Mouse (Mus musculus): ENCODE measurements at regions not wholly inside any gene's neighbourhood (a gene's known extent, or its start where the extent isn't known, plus 50 kb on each side); places are given as distances from the start of the nearest gene placed in this dataset.

DNA sequence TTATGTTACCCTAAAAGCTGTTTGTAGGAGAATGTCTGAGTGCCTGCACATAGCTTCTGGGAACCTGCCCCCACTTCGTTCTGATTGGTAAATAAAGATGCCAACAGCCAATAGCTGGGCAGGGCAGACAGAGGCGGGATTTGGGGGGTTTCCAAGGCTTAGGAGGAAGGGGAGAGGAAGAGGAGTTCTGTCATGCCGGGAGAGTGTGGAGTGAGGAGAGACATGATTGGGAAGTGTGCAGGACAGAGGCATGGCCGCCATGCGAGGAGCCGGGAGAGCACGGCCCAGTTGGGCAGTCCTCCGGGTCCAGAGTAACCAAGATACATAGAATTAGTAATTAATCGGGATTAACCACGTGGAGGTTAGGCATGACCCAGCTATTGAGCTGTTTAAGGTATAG lies 202.7 kb upstream of the Irx3 start:
- Histone ChIP-seq H3K9me3 (ENCODE audit: low read length) (no peaks in the 10 kb centered on the region), H3K4me3 (ENCODE audit: low read depth, low read length) (no peak overlapping the region), H3K36me3 (ENCODE audit: insufficient read depth) (no peaks in the 10 kb centered on the region), H3K4me1 (ENCODE audit: insufficient read depth) (no peaks in the 10 kb centered on the region), H3K4me2 (ENCODE audit: low read depth) (no peak overlapping the region), H3K27ac (ENCODE audit: low read depth, low read length) (no peak overlapping the region), H3K9ac (no peak overlapping the region), H3K27me3 (ENCODE audit: insufficient read depth, low read length) (peaks cover 5% of the 10 kb centered on the region; the same call in 1 of the 2 replicates)
- no peak for DNase-seq
- 71% methylated on average over 10 of the region's 10 CpGs for WGBS
- TF ChIP-seq CTCF (IDR thresholded peaks at IDR 0.05; ENCODE audit: low read depth) = no peak
- ATAC-seq = no peak

- 100% methylated on average over 1 of the region's 1 CpGs for WGBS
- H3K9ac ChIP-seq = no peak overlapping the region
- ATAC-seq (no peak), DNase-seq (no peak)
- TF ChIP-seq CTCF (IDR thresholded peaks at IDR 0.05; ENCODE audit: low read depth) = no peak
- no peak overlapping the region for H3K4me2 ChIP-seq (ENCODE audit: low read depth)
- 0 out of 2 replicates have a peak, but pooled peaks cover 7% of the 10 kb centered on the region for H3K4me1 ChIP-seq (ENCODE audit: insufficient read depth)
- H3K27me3 ChIP-seq (ENCODE audit: insufficient read depth, low read length) = peaks cover 8% of the 10 kb centered on the region; the same call in 1 of the 2 replicates
- no peaks in the 10 kb centered on the region for H3K36me3 ChIP-seq (ENCODE audit: insufficient read depth)
- 0 out of 2 replicates have a peak, but pooled peaks cover 5% of the 10 kb centered on the region for H3K9me3 ChIP-seq (ENCODE audit: low read length)
- no peak overlapping the region for H3K27ac ChIP-seq (ENCODE audit: low read depth, low read length)
- no peak overlapping the region for H3K4me3 ChIP-seq (ENCODE audit: low read depth, low read length)
These were observed 198.5 kb upstream of the Irx3 start for GRCm38 (mm10) chr8:92000368-92000767.

DNA sequence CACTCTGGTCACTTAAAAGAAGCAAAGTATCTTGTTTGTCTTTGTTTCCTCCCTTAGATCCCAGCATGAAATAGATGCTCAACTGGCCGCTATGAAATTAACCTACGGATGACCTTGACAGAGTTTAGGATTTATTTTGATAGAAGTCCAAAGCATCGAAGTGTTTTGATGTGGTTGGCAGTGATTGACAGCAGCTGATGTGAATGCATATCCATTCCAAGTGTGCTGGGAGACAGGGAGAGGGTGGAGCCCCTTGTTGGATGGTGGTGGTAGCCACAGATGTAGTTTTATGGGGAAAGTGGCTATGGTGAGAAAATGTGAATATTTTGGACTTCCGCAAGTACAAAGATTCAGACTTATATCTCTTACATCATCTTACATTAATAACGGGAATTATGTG lies 197.8 kb upstream of the Irx3 start:
- DNase-seq (no peak), ATAC-seq (no peak)
- H3K4me3 ChIP-seq (ENCODE audit: low read depth, low read length) = no peak overlapping the region
- no peak overlapping the region for H3K27ac ChIP-seq (ENCODE audit: low read depth, low read length)
- no peak overlapping the region for H3K4me2 ChIP-seq (ENCODE audit: low read depth)
- 0 out of 2 replicates have a peak, but pooled peaks cover 5% of the 10 kb centered on the region for H3K9me3 ChIP-seq (ENCODE audit: low read length)
- 91% methylated on average over 5 of the region's 5 CpGs for WGBS
- H3K36me3 ChIP-seq (ENCODE audit: insufficient read depth) = no peaks in the 10 kb centered on the region
- no peak for TF ChIP-seq CTCF (IDR thresholded peaks at IDR 0.05; ENCODE audit: low read depth)
- H3K4me1 ChIP-seq (ENCODE audit: insufficient read depth) = 0 out of 2 replicates have a peak, but pooled peaks cover 7% of the 10 kb centered on the region
- no peak overlapping the region for H3K9ac ChIP-seq
- H3K27me3 ChIP-seq (ENCODE audit: insufficient read depth, low read length) = peaks cover 8% of the 10 kb centered on the region; the same call in 1 of the 2 replicates

DNA sequence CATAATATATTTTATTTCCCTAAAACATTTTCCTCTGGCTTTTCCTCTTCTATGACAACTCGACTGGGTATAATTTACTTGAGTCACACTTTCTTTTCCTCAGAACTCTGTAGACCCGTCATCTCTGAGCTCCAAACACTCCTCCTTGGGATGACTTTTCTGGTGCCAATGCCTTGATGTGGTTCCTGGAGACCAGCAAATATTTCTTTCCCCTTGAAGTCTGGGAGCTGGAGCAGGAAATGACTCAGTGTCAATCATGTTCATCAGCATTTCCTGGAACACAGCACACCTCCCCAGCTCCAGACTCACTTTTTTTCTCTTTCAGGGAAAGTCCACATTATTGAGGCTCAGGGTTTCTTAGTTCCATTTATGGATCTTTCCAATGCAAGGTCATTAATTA lies 197.3 kb upstream of the Irx3 start:
- Histone ChIP-seq H3K27ac (ENCODE audit: low read depth, low read length) (no peak overlapping the region), H3K4me3 (ENCODE audit: low read depth, low read length) (no peak overlapping the region), H3K4me2 (ENCODE audit: low read depth) (no peak overlapping the region), H3K9me3 (ENCODE audit: low read length) (0 out of 2 replicates have a peak, but pooled peaks cover 5% of the 10 kb centered on the region), H3K9ac (no peak overlapping the region), H3K27me3 (ENCODE audit: insufficient read depth, low read length) (peaks cover 8% of the 10 kb centered on the region; the same call in 1 of the 2 replicates), H3K4me1 (ENCODE audit: insufficient read depth) (0 out of 2 replicates have a peak, but pooled peaks cover 7% of the 10 kb centered on the region), H3K36me3 (ENCODE audit: insufficient read depth) (no peaks in the 10 kb centered on the region)
- no peak for DNase-seq
- WGBS = 85% methylated on average over 2 of the region's 2 CpGs
- TF ChIP-seq CTCF (IDR thresholded peaks at IDR 0.05; ENCODE audit: low read depth) = no peak
- no peak for ATAC-seq

DNA sequence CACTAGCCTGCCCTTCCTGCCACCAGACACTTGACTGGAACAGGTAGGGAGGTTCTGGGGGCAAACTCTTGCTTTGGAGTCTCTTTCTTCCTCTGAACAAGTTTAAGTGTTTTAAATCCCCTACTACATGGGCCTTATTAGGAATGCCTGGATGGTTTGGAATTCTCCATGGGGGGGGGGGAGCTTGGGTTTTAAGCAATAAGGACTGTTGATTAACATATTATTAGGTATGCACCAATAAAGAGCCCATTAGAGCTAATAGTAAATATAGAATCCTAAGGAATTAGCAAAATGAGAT lies 196.0 kb upstream of the Irx3 start:
- ATAC-seq (no peak), DNase-seq (no peak)
- no peak for TF ChIP-seq CTCF (IDR thresholded peaks at IDR 0.05; ENCODE audit: low read depth)
- Histone ChIP-seq H3K4me2 (ENCODE audit: low read depth) (no peak overlapping the region), H3K9ac (no peak overlapping the region), H3K9me3 (ENCODE audit: low read length) (0 out of 2 replicates have a peak, but pooled peaks cover 5% of the 10 kb centered on the region), H3K27ac (ENCODE audit: low read depth, low read length) (no peak overlapping the region), H3K4me1 (ENCODE audit: insufficient read depth) (0 out of 2 replicates have a peak, but pooled peaks cover 7% of the 10 kb centered on the region), H3K4me3 (ENCODE audit: low read depth, low read length) (no peak overlapping the region), H3K27me3 (ENCODE audit: insufficient read depth, low read length) (peaks cover 7% of the 10 kb centered on the region; the same call in 1 of the 2 replicates), H3K36me3 (ENCODE audit: insufficient read depth) (no peaks in the 10 kb centered on the region)

GRCm38 (mm10) chr8:91997023-91997891 lies 195.4 kb upstream of the Irx3 start:
- Histone ChIP-seq H3K27ac (ENCODE audit: low read depth, low read length) (no peak overlapping the region), H3K9me3 (ENCODE audit: low read length) (0 out of 2 replicates have a peak, but pooled peaks cover 5% of the 10 kb centered on the region), H3K4me2 (ENCODE audit: low read depth) (no peak overlapping the region), H3K4me1 (ENCODE audit: insufficient read depth) (0 out of 2 replicates have a peak, but pooled peaks cover 7% of the 10 kb centered on the region), H3K27me3 (ENCODE audit: insufficient read depth, low read length) (peaks cover 8% of the 10 kb centered on the region; the same call in 1 of the 2 replicates), H3K36me3 (ENCODE audit: insufficient read depth) (no peaks in the 10 kb centered on the region), H3K4me3 (ENCODE audit: low read depth, low read length) (no peak overlapping the region), H3K9ac (no peak overlapping the region; the same call in 1 of the 2 replicates)
- TF ChIP-seq CTCF (IDR thresholded peaks at IDR 0.05; ENCODE audit: low read depth) = no peak
- 25% methylated on average over 26 of the region's 26 CpGs for WGBS
- ATAC-seq (no peak), DNase-seq (no peak)
